Mouse (Mus musculus): ENCODE results near the gene Clptm1.

Gene Clptm1

GRCm38 (mm10) chr7:19663940-19664339 lies 893 bp downstream of the Clptm1 start:
- peak; percentile 20 for DNase-seq

DNA sequence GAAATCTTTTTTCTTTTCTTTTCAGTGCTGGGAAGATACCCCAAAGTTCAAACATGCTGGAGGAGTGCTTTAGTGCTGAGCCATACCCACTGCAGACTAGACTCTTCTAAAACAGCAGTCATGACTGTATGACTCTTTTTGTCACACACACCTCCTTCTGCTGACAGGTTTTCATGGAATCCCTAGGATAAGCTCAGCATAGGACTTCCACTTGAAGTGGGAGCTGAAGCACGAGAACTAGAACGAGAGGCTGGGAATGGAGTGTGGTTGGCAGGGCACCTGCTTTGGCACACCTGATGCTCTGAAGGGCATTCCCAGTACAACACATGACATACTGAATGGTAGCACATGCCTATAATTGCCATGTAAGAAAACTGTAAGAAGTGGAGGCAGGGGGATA lies 12.2 kb downstream of the Clptm1 start:
- no peak for DNase-seq

GRCm38 (mm10) chr7:19651063-19651786 lies 13.6 kb downstream of the Clptm1 start:
- DNase-seq: peak; percentile 24

DNA sequence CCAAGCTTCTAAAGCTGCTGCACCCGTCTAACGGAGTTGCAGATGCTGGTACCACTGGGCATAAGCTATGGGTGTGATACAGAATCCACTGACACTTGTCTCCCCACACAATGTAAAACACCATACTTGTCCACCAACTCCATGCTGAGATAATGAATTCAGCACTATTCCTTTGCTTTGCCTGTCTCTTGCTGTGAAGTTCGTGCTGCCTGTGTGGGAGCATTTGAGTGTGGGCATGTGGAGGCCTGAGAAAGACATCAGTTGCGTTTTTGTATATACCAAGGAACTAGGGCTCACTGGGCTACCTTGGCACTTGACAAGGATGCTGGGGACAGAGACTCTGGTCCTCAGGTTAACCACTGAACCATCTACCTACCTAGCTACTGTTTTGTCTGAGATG lies 23.6 kb downstream of the Clptm1 start:
- no peak for DNase-seq

GRCm38 (mm10) chr7:19635074-19635827 lies 29.6 kb downstream of the Clptm1 start:
- no peak for DNase-seq

DNA sequence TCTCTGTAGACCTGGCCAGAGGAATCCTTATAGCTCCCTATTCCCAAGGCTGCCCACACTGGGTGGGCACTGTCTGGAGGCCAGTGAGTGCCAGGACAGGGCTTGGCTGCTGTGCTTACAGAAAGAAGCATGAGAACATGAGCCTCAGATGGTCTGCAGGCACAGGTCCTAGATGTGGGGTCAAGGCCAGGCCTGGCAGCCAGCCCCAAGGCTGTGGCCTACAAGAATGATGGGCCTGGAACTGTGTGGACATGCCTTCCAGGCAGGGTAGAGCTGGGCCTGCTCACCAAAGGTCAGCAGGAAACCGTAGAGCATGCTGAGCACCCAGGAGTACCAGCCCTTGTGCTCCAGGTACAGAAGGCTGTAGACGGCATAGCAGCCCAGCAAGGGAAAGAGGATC lies 30.2 kb downstream of the Clptm1 start:
- no peak for DNase-seq

DNA sequence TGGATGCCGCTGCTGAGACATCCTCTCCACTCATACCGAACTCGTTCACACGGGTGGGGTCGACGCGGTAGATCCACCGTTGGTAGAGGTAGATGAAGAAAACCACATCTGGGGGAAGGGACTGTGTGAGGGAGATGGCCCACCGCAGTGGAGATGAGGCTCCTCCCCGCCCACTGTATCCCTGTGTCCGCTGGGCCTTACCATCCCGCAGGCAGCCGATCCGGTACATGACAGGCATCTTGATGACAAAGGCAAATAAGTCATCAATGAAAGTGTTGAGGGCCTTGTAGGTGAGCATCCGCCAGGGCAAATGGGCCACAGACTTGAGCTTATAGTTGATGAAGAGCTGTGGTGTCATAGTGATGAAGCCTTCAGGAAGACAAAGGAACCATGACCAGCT lies 31.0 kb downstream of the Clptm1 start:
- DNase-seq: no peak

DNA sequence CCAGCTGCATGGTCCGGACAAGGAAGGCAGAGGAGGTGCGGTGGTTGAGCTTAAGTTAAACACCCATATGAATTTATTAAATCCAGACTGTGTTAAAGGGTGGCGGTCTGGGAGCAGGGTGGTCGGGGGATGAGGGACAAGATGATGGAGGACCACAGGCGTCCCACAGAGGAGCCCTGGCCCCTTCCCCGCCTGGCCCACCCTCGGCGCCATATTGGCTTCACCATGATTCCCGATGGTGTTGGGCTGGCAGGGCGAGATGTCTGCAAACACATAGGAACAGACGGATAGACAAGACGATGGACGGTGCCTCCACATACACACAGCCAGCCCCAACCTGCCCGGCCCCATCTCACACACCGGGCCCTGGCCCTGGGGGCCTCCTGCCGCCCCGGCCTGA lies 31.6 kb downstream of the Clptm1 start:
- no peak for DNase-seq

- no peak for DNase-seq
Measured at GRCm38 (mm10) chr7:19632720-19633119, 32.1 kb downstream of the Clptm1 start.

- no peak for DNase-seq
Measured at GRCm38 (mm10) chr7:19632275-19632674, 32.6 kb downstream of the Clptm1 start.

DNA sequence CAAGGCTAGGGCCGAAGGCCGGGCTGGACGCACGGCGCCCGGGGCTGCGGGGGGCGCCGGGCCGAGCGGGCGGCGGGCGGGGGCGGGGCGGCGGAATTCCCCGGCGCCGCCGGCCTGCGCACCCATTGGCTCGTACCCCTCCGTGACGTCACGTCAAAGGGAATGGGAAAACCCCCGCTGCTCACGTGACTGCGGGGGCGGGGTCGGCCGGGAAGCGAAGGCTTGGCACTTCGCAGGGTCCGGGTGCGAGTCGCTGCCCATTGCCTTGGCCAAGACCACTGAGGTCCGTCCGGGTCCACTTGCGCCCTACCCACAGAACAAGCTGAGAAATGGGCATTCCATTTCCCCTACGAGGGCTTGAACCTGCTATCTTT lies 35.5 kb downstream of the Clptm1 start, which contains the start of gene Relb:
Gene Relb, minus strand, starts transcription at position 78 of the 374 bp plus-strand sequence.
- peak; percentile 83 for DNase-seq

DNA sequence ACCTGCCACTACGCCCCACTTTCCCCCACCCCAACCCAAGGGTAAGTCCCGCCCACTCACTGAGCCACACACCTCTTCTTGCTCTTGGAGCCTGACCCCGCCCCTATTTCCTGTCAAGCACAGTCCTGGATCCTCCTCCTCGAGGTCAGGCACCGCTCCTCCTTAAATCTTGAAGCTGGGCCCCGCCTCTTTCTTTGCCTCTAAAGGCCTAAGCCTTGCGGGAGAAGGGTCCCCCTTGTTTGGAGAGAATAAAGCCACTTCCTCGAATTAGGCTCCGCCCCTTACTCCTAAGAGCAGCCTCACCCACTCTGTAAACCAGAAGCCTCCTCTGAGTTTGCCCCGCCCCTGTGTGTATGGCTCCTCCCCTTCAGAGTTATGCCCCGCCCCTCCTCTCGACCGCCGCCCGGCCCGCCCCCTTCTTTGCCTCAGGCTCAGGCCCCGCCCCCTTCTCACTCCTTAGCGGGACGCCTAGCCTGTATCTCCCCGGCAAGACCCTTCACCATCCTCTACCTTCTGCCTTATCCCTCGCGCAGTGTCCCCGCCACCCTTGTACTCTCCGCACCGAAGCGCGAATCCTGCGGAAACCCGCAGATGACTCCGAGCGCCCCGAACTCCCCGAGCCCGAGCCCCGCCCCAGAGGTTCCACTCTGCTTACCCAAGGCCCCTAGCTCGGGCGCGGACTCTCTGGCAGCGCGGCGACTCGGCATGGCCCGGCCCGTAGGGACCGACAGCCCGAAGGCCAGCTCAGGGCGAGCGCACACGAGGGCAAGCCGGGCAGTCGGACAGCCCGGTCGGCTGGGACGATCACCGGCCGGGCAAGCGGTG lies 36.1 kb downstream of the Clptm1 start:
- DNase-seq: peak; percentile 99

- no peak for DNase-seq
Measured at GRCm38 (mm10) chr7:19628192-19628535, 36.7 kb downstream of the Clptm1 start.

- DNase-seq: peak; percentile 23
Measured at GRCm38 (mm10) chr7:19627721-19628120, 37.1 kb downstream of the Clptm1 start.

- DNase-seq: no peak
Measured at GRCm38 (mm10) chr7:19623433-19623832, 41.4 kb downstream of the Clptm1 start.

DNA sequence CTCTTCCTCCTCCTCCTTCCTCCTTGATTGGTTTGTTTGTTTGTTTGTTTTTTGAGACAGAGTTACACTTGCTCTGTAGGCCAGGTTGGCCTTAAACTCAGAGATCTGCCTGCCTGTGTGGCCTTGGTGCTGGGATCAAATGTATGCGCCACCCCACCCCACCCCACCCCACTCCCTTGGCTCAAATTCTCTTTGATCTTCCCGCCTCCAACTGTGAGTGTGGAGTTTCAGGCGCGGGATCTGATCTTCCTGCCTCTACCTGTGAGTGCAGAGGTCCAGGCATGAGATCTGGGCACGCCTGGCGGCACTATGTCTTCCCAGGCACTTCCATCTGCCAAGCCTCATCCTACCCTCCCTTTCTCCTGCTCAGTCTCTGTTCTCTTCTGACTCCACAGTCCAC lies 42.6 kb downstream of the Clptm1 start:
- DNase-seq: no peak

DNA sequence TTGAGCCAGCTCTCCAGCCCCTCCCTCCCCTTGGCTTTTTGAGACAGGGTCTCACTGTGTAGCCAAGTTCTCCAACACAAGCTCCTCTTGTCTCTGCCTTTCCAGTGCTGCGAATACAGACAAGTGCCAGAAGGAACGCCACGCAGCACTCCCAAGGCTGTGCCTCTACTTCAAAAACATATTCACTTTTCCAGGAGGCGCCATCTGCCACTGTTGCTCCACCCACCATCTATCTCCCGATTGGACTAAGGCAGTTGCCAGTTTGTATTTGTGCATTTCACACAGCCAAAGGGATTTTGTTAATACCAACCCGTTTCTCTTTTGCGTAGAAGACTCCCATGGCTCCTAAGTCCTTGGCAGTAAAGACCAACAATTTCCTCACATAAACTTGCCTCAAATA lies 44.0 kb downstream of the Clptm1 start:
- no peak for DNase-seq

GRCm38 (mm10) chr7:19619004-19619801 lies 45.6 kb downstream of the Clptm1 start:
- peak; percentile 70 for DNase-seq

DNA sequence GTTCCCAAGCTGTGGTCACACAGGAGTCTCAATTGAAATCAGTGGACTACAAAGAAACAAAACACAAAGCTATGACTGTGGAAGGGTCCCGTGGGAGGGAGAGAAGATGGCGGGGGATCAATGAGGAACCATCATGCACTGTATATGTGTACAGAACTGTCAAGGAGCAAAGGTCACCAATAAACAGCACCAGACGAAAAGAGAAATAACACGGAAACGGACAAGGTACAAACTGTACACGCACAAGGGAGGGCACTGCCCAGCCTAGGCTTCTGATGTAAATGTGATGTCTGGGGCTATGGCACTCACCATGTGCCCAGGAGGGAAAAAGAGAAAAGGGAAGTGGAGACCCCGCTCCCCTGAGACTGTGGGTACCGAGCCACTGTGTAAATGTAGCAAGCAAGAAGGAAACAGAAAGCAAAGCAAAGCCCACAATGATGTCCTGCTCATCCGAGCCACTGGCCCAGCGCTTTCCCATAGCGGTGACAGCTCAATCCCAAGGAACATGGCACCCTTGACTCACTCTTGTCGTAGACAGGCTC lies 49.7 kb downstream of the Clptm1 start:
- no peak for DNase-seq

DNA sequence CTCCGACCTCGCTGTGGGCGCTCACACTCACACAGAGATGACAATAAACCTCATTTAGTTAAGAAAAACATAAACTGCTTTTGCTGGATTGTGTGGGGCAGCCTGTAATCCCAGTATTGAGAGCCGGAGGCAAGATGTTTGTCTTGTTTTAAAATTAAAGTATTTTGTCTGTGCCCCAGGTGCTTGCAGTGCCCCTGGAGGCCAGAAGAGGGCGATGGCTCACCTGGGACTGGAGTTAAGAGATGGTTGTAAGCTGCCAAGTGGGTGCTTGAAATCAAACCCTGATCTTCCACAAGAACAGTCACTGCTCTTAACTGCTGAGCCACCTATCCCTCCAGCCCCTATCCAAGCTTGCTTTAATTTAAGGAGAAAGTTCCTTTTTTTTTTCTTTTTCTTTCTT lies 53.9 kb downstream of the Clptm1 start:
- DNase-seq: no peak

DNA sequence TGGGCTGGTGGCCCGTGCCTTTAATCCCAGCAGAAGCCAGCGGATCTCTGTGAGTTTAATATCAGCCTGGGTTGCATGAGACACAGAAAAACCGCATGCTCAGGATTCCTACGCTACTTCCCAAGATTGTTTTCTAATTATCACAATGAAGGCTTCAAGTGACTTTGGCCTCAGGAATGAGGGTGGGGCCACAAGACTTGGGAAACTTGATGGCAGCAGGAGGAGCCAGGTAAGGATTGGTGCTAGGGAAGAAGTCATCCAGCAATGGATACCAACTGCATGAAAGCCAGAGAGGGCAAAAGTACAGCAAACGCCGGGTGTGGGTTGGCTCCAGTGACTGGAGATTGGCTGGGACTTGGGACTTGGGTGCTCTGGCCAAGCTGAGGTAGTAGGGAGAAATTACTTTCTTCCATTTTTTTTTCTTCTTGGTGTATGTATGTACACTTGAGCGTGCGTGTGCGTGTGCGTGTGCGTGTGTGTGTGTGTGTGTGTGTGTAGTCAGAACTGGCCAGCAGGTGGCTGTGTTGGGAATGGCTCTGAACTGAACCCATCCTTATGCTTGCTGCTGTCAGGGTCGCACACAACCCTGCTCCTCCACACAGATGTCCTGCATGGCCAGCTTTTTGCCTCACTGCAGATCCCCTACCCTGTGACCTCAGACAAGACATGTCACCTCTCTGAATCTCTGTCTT lies 55.0 kb downstream of the Clptm1 start:
- peak; percentile 41 for DNase-seq

DNA sequence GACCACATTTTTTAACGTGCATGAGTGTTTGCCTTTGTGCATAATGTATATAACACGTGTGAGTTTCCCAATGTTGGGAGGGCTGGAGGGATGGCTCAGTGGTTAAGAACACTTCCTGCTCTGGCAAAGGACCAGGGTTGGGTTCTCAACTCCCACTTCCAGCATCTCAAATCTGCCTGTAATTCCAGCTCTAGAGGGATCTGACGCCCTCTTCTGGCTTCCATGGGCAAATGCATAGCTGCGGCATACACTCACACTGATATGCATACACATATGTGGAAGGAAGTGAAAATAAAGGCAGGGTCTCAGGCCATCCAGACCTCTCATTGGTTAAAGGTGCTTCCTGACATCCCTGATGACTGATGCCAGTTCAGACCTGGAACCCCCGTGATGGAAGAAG lies 57.5 kb downstream of the Clptm1 start:
- no peak for DNase-seq

Measured in kidney, adult 11 months (tissue).